Mouse (Mus musculus) heart, postnatal 0 days (tissue): ENCODE results near the gene Emilin3.

ENCODE experiments used
- CTCF ChIP-seq: IDR thresholded peaks from 2 replicates; pipeline ENCODE4 v1.5.1; 2016; ENCODE audit warnings: antibody characterized with exemption, control low read depth, low read depth
- EP300 ChIP-seq: IDR thresholded peaks from 2 replicates; pipeline ENCODE4 v1.6.1; 2016; ENCODE audit warnings: antibody characterized with exemption, low read depth

DNA sequence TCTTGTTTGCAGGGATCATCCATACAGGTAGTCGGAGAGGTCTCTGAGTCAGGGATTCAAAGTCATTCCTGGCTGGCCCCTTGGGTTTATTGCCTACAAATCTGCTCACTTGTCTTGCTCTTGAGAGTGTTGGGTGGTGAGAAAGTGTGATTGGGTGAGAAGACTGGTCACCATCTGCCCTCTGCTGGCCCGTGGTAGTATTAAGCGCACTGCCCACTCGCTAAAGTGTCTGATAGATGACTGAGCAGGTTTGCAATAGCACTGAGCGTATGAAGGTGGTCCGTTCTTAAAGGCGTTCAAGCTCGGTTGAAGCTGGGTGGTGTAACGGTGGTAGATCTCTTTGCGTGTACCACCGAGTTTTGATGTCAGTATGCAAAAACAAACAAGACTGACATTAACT is 24.8 kb downstream of the Emilin3 start:
- TF ChIP-seq CTCF (peak; percentile 89), EP300 (no peak)
